ENCODE assay signal across 8 mouse cellular contexts in genomic region chr10:127522088-127522581, GRCm38 (mm10). TPM values are rescaled to one million over a fixed set of nuclear protein-coding genes. Genes with fewer than 3 reads are reported as not detected.
DNase-seq lines count a peak whose midpoint lies in the region; ATAC-seq and TF ChIP-seq lines count a peak whose summit lies in the region.

Gene Shmt2, minus strand, starts transcription at chr10:127522444.

- H3K27ac ChIP-seq in embryonic fibroblast, embryonic 13.5 days (ENCODE audit: insufficient read depth, low read length) = peak within 1 kb of the TSS; percentile 62
- no peak within 1 kb of the TSS for H3K27ac ChIP-seq in limb, embryonic 14.5 days (replicated peaks; ENCODE audit: low read depth, low read length)
- H3K27ac ChIP-seq in midbrain, embryonic 16.5 days (ENCODE audit: low read length) = peak within 1 kb of the TSS; percentile 28; the same call in 1 of the 2 replicates

- under 1% methylated on average over 21 of the region's 21 CpGs for WGBS in limb, embryonic 14.5 days
- under 1% methylated on average over 21 of the region's 21 CpGs for WGBS in midbrain, embryonic 16.5 days

- H3K9ac ChIP-seq in limb, embryonic 14.5 days (ENCODE audit: low read depth, low read length, severe bottlenecking) = peak within 1 kb of the TSS; percentile 49
- peak within 1 kb of the TSS; percentile 63 for H3K9ac ChIP-seq in midbrain, embryonic 16.5 days (ENCODE audit: low read depth, low read length)

- no peaks in the 10 kb centered on the region for H3K4me1 ChIP-seq in embryonic fibroblast, embryonic 13.5 days (ENCODE audit: control insufficient read depth, insufficient read depth, low read length)
- H3K4me1 ChIP-seq in limb, embryonic 14.5 days (ENCODE audit: control insufficient read depth, insufficient read depth, low read length) = peaks cover 27% of the 10 kb centered on the region
- H3K4me1 ChIP-seq in midbrain, embryonic 16.5 days (ENCODE audit: control insufficient read depth, insufficient read depth, low read length) = peaks cover 34% of the 10 kb centered on the region

- peaks cover 25% of the 10 kb centered on the region for H3K36me3 ChIP-seq in limb, embryonic 14.5 days (ENCODE audit: control insufficient read depth, insufficient read depth, low read length)
- H3K36me3 ChIP-seq in midbrain, embryonic 16.5 days (ENCODE audit: control insufficient read depth, insufficient read depth, low read length) = peaks cover 4% of the 10 kb centered on the region; the same call in 1 of the 2 replicates

- no peaks in the 10 kb centered on the region for H3K9me3 ChIP-seq in limb, embryonic 14.5 days (ENCODE audit: control insufficient read depth, low read length)
- H3K9me3 ChIP-seq in midbrain, embryonic 16.5 days (replicated peaks; ENCODE audit: control insufficient read depth, low read length, poor library complexity, severe bottlenecking) = no peaks in the 10 kb centered on the region

- H3K27me3 ChIP-seq in limb, embryonic 14.5 days (ENCODE audit: control insufficient read depth, insufficient read depth, low read length) = peaks cover 31% of the 10 kb centered on the region
- H3K27me3 ChIP-seq in midbrain, embryonic 16.5 days (ENCODE audit: control insufficient read depth, insufficient read depth, low read depth, low read length) = peaks cover 16% of the 10 kb centered on the region

- peak within 1 kb of the TSS; percentile 81 for H3K4me2 ChIP-seq in limb, embryonic 14.5 days (replicated peaks; ENCODE audit: low read depth, low read length, severe bottlenecking)
- peak within 1 kb of the TSS; percentile 96 for H3K4me2 ChIP-seq in midbrain, embryonic 16.5 days (ENCODE audit: low read length)

- peak within 1 kb of the TSS; percentile 89 for H3K4me3 ChIP-seq in embryonic fibroblast, embryonic 13.5 days (ENCODE audit: insufficient read depth, low read length)
- H3K4me3 ChIP-seq in limb, embryonic 14.5 days (replicated peaks; ENCODE audit: low read length) = peak within 1 kb of the TSS; percentile 49
- H3K4me3 ChIP-seq in midbrain, embryonic 16.5 days (ENCODE audit: low read depth, low read length) = peak within 1 kb of the TSS; percentile 58

- no peak for TF ChIP-seq CTCF in embryonic fibroblast, embryonic 13.5 days (IDR thresholded peaks at IDR 0.05; ENCODE audit: borderline replicate concordance, insufficient read depth, low read length)

- peak; percentile 76 for ATAC-seq in limb, embryonic 14.5 days (ENCODE audit: low FRiP score, low read depth)
- ATAC-seq in midbrain, embryonic 16.5 days = peak; percentile 66

- peak; percentile 86 for DNase-seq in CD4-positive helper T cell, adult 2 months (ENCODE audit: low read depth, low spot score)
- DNase-seq in brain, adult 2 months (ENCODE audit: low read depth, low spot score) = peak; percentile 94
- DNase-seq in heart, adult 9 months (ENCODE audit: low spot score in 2 of 2) = peak; percentile 83 to 87
- DNase-seq in kidney, adult 9 months = peak; percentile 92
- DNase-seq in limb, embryonic 14.5 days (ENCODE audit: low spot score) = peak; percentile 98
- peak; percentile 74 to 88 for DNase-seq in spleen, postnatal 10 days (ENCODE audit: low spot score in 2 of 2)

- peak; percentile 87 for TF ChIP-seq POLR2A in embryonic fibroblast, embryonic 13.5 days (IDR thresholded peaks at IDR 0.05; ENCODE audit: low read depth, low read length)
- no peak for TF ChIP-seq POLR2A in limb, embryonic 14.5 days (IDR thresholded peaks at IDR 0.05; ENCODE audit: borderline replicate concordance, extremely low read depth, insufficient read depth, insufficient read length)

RNA-seq across cellular contexts. Expression of gene Shmt2, which starts in this region (rescaled TPM):
- 147 and 169 TPM in 2 replicates for polyA plus RNA-seq in embryonic fibroblast, embryonic 13.5 days (2011; ENCODE audit: insufficient read length, low read depth, missing spikeins)
- polyA plus RNA-seq in limb, embryonic 14.5 days (2012; rRNA removed) = 146 and 178 TPM in 2 replicates
- 89.4 and 94.6 TPM in 2 replicates for polyA plus RNA-seq in limb, embryonic 14.5 days (2014; fragmentation: Nextera tagmentation; extraction: Ambion mirVana)
- polyA plus RNA-seq in midbrain, embryonic 16.5 days (2015; fragmentation: Nextera tagmentation; extraction: Ambion mirVana) = 45.0 and 45.6 TPM in 2 replicates
